Mouse (Mus musculus) CH12.LX (cell line): Measurements from ENCODE around the gene Cfap99. TPM values are rescaled to one million over a fixed set of nuclear protein-coding genes. Genes with fewer than 3 reads are reported as not detected.

ENCODE experiments used
- DNase-seq: peaks from one replicate; pipeline ENCODE4 v3.0.0-alpha.2; 2013; ENCODE audit errors: extremely low read depth
- H3K27ac ChIP-seq: 2 replicates; pipeline ENCODE4 v1.5.1; 2012; ENCODE audit warnings: low read depth, mild to moderate bottlenecking, control low read depth, moderate library complexity; ENCODE audit not compliant: insufficient read depth
- H3K27me3 ChIP-seq: replicated peaks from 2 replicates; pipeline ENCODE3; 2012; ENCODE audit warnings: inconsistent platforms
- H3K36me3 ChIP-seq, 2 experiments: replicated peaks in 1 of 2; 2 replicates each; pipeline versions ENCODE3 to v1.6.1; 2012; ENCODE audit warnings: inconsistent platforms in 1 of 2, low read length in 1 of 2, mild to moderate bottlenecking in 1 of 2, mixed read lengths in 1 of 2, moderate library complexity in 1 of 2; ENCODE audit not compliant: control insufficient read depth in 1 of 2, insufficient read depth in 1 of 2
- H3K4me1 ChIP-seq, 2 experiments: 2 replicates each; pipeline ENCODE4 v1.6.1; 2012; ENCODE audit warnings: inconsistent platforms in 1 of 2, moderate library complexity in 1 of 2; ENCODE audit not compliant: insufficient read depth in 2 of 2, control insufficient read depth in 1 of 2
- H3K4me2 ChIP-seq: 2 replicates; pipeline ENCODE4 v1.6.1; 2012; ENCODE audit warnings: low read depth, mild to moderate bottlenecking, control low read depth; ENCODE audit not compliant: poor library complexity, insufficient read depth, severe bottlenecking
- H3K4me3 ChIP-seq, 3 experiments: fragments of 150-350 bp in 1 of 3; sonication (generic) in 1 of 3; replicated peaks in 1 of 3; 2 replicates each; pipeline versions ENCODE3 to v1.5.1; 2011 to 2012; ENCODE audit warnings: low read depth in 2 of 3, low read length in 2 of 3, mild to moderate bottlenecking in 2 of 3, moderate library complexity in 2 of 3, control low read depth in 1 of 3, improper control_type of control experiment in 1 of 3, inconsistent platforms in 1 of 3, mixed read lengths in 1 of 3; ENCODE audit not compliant: poor library complexity in 1 of 3
- H3K79me2 ChIP-seq: replicated peaks from 2 replicates; pipeline ENCODE4 v1.6.1; 2012; ENCODE audit warnings: mild to moderate bottlenecking, moderate library complexity; ENCODE audit not compliant: control insufficient read depth, poor library complexity, insufficient read depth, severe bottlenecking; ENCODE audit errors: extremely low read depth
- H3K9ac ChIP-seq: 2 replicates; pipeline ENCODE4 v1.6.1; 2012; ENCODE audit warnings: low read depth, mild to moderate bottlenecking, control low read depth, moderate library complexity; ENCODE audit not compliant: insufficient read depth
- H3K9me3 ChIP-seq: replicated peaks from 2 replicates; pipeline ENCODE3; 2012; ENCODE audit warnings: low read length, inconsistent platforms, mixed read lengths
- CTCF ChIP-seq, 2 experiments: IDR thresholded peaks in 1 of 2; conservative IDR thresholded peaks in 1 of 2; 2 replicates each; pipeline ENCODE4 v1.5.1; 2011 to 2012; ENCODE audit warnings: low read depth in 2 of 2, low read length in 2 of 2, improper control_type of control experiment in 1 of 2, inconsistent platforms in 1 of 2, mild to moderate bottlenecking in 1 of 2, moderate library complexity in 1 of 2
- E2F4 ChIP-seq: IDR thresholded peaks from 2 replicates; pipeline ENCODE4 v1.6.1; 2011; ENCODE audit warnings: low read depth, low read length, improper control_type of control experiment; ENCODE audit not compliant: insufficient replicate concordance
- EP300 ChIP-seq: IDR thresholded peaks from 2 replicates; pipeline ENCODE4 v1.6.1; 2011; ENCODE audit warnings: low read length, improper control_type of control experiment
- ETS1 ChIP-seq: conservative IDR thresholded peaks from 2 replicates; pipeline ENCODE4 v1.6.1; 2012; ENCODE audit warnings: low read depth, mild to moderate bottlenecking, inconsistent platforms, low read length, improper control_type of control experiment, moderate library complexity
- GABPA ChIP-seq: IDR thresholded peaks from 2 replicates; pipeline ENCODE4 v1.6.1; 2012; ENCODE audit warnings: low read depth, low read length, improper control_type of control experiment, inconsistent platforms; ENCODE audit not compliant: insufficient replicate concordance
- JUND ChIP-seq: conservative IDR thresholded peaks from 2 replicates; pipeline ENCODE4 v1.6.1; 2011; ENCODE audit warnings: low read depth, low read length, improper control_type of control experiment
- MAX ChIP-seq: IDR thresholded peaks from 2 replicates; pipeline ENCODE4 v1.6.1; 2011; ENCODE audit warnings: low read length, improper control_type of control experiment
- MAZ ChIP-seq: IDR thresholded peaks from 2 replicates; pipeline ENCODE4 v1.6.1; 2012; ENCODE audit warnings: low read depth, mild to moderate bottlenecking, inconsistent platforms, low read length, improper control_type of control experiment, moderate library complexity
- MEF2A ChIP-seq: IDR thresholded peaks from 2 replicates; pipeline ENCODE4 v1.6.1; 2014; ENCODE audit warnings: low read depth, mild to moderate bottlenecking, inconsistent platforms, low read length, improper control_type of control experiment, borderline replicate concordance
- MXI1 ChIP-seq: IDR thresholded peaks from 2 replicates; pipeline ENCODE4 v1.6.1; 2011; ENCODE audit warnings: mild to moderate bottlenecking, low read depth, low read length, improper control_type of control experiment
- MYC ChIP-seq: IDR thresholded peaks from 2 replicates; pipeline ENCODE4 v1.6.1; 2011; ENCODE audit warnings: low read depth, mild to moderate bottlenecking, improper control_type of control experiment, low read length
- PAX5 ChIP-seq: IDR thresholded peaks from 2 replicates; pipeline ENCODE4 v1.6.1; 2012; ENCODE audit warnings: low read length, inconsistent platforms, mixed read lengths
- POLR2A ChIP-seq: IDR thresholded peaks from 2 replicates; pipeline ENCODE4 v1.6.1; 2011; ENCODE audit warnings: low read depth, mild to moderate bottlenecking, improper control_type of control experiment, low read length
- POLR2AphosphoS2 ChIP-seq: IDR thresholded peaks from 2 replicates; pipeline ENCODE4 v1.6.1; 2011; ENCODE audit warnings: low read depth, low read length, improper control_type of control experiment
- RAD21 ChIP-seq: IDR thresholded peaks from 2 replicates; pipeline ENCODE4 v1.6.1; 2011; ENCODE audit warnings: low read depth, mild to moderate bottlenecking, low read length, improper control_type of control experiment, moderate library complexity
- SIN3A ChIP-seq: IDR thresholded peaks from 2 replicates; pipeline ENCODE4 v1.6.1; 2012; ENCODE audit warnings: low read length, improper control_type of control experiment, inconsistent platforms
- TBP ChIP-seq: conservative IDR thresholded peaks from 2 replicates; pipeline ENCODE4 v1.6.1; 2011; ENCODE audit warnings: low read depth, low read length, improper control_type of control experiment
- TCF12 ChIP-seq: IDR thresholded peaks from 2 replicates; pipeline ENCODE4 v1.6.1; 2014; ENCODE audit warnings: low read depth, mild to moderate bottlenecking, inconsistent platforms, low read length, improper control_type of control experiment
- USF2 ChIP-seq: conservative IDR thresholded peaks from 2 replicates; pipeline ENCODE4 v1.6.1; 2011; ENCODE audit warnings: low read depth, low read length, improper control_type of control experiment
- ZKSCAN1 ChIP-seq: IDR thresholded peaks from 2 replicates; pipeline ENCODE4 v1.6.1; 2012; ENCODE audit warnings: low read depth, inconsistent platforms, low read length, improper control_type of control experiment, borderline replicate concordance
- ZMIZ1 ChIP-seq: IDR thresholded peaks from 2 replicates; pipeline ENCODE4 v1.6.1; 2012; ENCODE audit warnings: low read depth, mild to moderate bottlenecking, inconsistent platforms, low read length, improper control_type of control experiment
- dilution Hi-C: fragments of 300-500 bp; cut with MboI; formaldehyde crosslinking; loops from 2 replicates; pipeline ENCODE4 v1.14.3; 2020; ENCODE audit warnings: low sequenced_read_pairs; ENCODE audit not compliant: extremely low pct_unique_long_range_greater_than_20kb, extremely low pct_ligation_motif_present
- in situ Hi-C: fragments of 300-500 bp; cut with MboI; formaldehyde crosslinking; loops from 3 replicates; pipeline ENCODE4 v1.14.3; 2019; ENCODE audit warnings: low sequenced_read_pairs, low pct_ligation_motif_present, low pct_unique_long_range_greater_than_20kb, mixed read lengths
- polyA plus RNA-seq: library from polyadenylated mRNA; unstranded; fragments of >175 nt; gene quantifications from 2 replicates; pipeline ENCODE4 v1.2.1, GENCODE M21; 2012; ENCODE audit warnings: low read depth; ENCODE audit not compliant: insufficient read length
- total RNA-seq, 2 experiments: library from RNA; depleted of rRNA; stranded (reverse); fragments of 300-350 nt in 1 of 2; fragments of >200 nt in 1 of 2; gene quantifications; 2 replicates each; pipeline ENCODE4 v1.2.3; 2012 to 2014

Cfap99 gene
- total and polyA plus RNA-seq, 3 experiments = not detected

- Histone ChIP-seq H3K9ac (no peak overlapping the region), H3K9me3 (no peaks in the 10 kb centered on the region), H3K4me2 (no peak overlapping the region), H3K36me3 (no peaks in the 10 kb centered on the region), H3K27me3 (peaks cover 31% of the 10 kb centered on the region), H3K27ac (no peak overlapping the region), H3K79me2 (no peaks in the 10 kb centered on the region), H3K4me1 (no peaks in the 10 kb centered on the region), H3K4me3 (no peak overlapping the region)
- no peak for DNase-seq
- in situ Hi-C loops (no loop called here), dilution Hi-C loops (no loop called here)
- TF ChIP-seq EP300 (no peak), E2F4 (no peak), RAD21 (no peak), MXI1 (no peak), ZMIZ1 (no peak), CTCF (conservative IDR thresholded peaks at IDR 0.05 in 1 of 2, IDR thresholded peaks at IDR 0.05 in 1 of 2; ENCODE audit: low read depth in 2 of 2, low read length in 2 of 2) (no peak), MAZ (no peak), POLR2A (no peak), MEF2A (no peak), TCF12 (no peak), ZKSCAN1 (no peak)
These were observed 9.7 kb downstream of the Cfap99 start for GRCm38 (mm10) chr5:34298061-34298460.

- Histone ChIP-seq H3K4me3 (no peak overlapping the region), H3K4me1 (no peaks in the 10 kb centered on the region), H3K36me3 (no peaks in the 10 kb centered on the region), H3K9me3 (no peaks in the 10 kb centered on the region), H3K27me3 (peaks cover 36% of the 10 kb centered on the region), H3K4me2 (no peak overlapping the region), H3K9ac (no peak overlapping the region), H3K27ac (no peak overlapping the region), H3K79me2 (no peaks in the 10 kb centered on the region)
- dilution Hi-C loops (no loop called here), in situ Hi-C loops (no loop called here)
- TF ChIP-seq EP300 (no peak), MAZ (no peak), GABPA (no peak), POLR2AphosphoS2 (no peak), TBP (no peak), MYC (no peak), MAX (no peak), RAD21 (no peak), E2F4 (no peak), MXI1 (no peak), PAX5 (no peak), JUND (no peak), SIN3A (no peak), CTCF (conservative IDR thresholded peaks at IDR 0.05 in 1 of 2, IDR thresholded peaks at IDR 0.05 in 1 of 2; ENCODE audit: low read depth in 2 of 2, low read length in 2 of 2) (no peak), ETS1 (no peak), USF2 (no peak), MEF2A (no peak), TCF12 (no peak)
- no peak for DNase-seq
These were observed 10.6 kb downstream of the Cfap99 start for GRCm38 (mm10) chr5:34298937-34299535.
